Mouse (Mus musculus) cerebellum, adult 11-12 months (tissue): ENCODE results near the gene Grm5.

ENCODE experiments used
- DNase-seq: peaks from one replicate; pipeline ENCODE4 v3.0.0; 2022

Gene Grm5

DNA sequence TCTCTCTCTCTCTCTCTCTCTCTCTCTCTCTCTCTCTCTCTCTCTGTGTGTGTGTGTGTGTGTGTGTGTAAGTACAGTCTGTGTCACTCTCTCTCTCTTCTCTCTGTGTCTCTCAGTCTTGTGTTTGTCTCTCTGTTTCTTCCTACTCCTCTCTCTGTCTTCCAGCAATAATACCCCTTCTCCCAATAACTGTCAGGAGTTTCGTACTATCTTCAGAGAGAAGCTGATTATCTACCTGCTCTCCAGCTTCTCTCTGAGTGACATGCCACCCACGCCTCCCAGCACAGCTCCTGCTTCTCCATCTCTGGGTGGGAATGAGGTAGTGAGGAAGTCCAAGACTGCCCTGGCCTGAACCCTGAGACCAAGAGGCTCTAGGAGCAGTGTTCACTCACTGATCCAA lies at the start of gene Grm5:
Grm5 (plus strand) TSS at position 301 of the 400 bp plus-strand sequence.
- DNase-seq, result no peak

DNA sequence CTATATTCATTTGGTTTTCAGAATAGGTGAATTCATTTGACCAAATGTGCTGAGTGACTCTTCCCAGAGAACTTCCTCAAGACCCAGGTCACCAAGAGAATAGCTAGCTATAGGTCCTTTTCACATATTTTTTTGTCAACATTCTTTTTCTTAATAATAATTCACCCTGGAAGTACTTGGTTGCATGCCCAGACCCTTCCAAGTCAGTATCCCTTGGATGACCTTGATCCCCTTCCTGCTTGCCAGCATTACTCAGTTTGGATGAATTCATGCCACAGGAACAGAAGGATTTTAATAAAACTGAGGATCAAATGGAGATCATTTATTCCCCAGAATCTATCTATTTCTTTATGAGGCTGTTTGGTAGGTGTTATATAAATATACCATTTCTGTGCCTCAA lies 44.9 kb upstream of the Grm5 start:
- no peak for DNase-seq

DNA sequence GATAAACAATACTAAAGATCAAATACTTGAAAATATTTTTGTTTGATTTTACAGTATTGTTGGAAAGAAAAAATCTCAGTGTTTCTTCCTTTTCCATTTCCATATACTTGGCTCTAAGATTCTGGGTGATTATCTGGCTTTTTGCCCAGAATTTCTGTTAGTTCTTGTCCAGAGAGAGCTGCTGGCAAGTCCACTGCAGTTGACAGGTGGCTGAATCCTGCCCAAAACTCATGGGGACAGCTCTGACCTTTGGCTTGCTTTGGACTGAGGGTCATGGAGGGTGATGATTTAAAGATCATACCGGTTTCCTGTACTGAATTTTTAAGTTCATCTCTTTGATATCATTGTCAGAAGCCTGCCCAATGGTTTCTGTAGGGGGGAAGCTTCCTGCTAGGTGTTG lies 18.7 kb upstream of the Grm5 start:
- no peak for DNase-seq

DNA sequence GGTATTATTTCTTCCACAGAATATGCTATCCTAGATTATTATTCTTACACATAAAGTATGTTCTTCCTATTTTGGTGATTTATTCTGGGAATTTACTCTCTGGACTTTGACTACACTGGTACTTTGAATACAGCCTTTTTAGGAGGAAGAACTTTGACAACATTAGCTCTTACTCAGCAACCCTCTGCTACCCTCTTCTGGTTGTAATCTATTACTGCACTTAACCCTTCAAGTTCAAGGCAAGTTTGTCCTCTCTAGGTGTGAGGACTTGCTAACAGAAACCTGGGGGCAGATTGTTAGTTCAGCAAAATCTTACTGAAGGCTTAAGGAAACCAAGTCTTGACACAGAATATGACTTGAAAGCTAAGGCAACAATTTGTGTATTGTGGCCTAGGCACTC lies 17.5 kb upstream of the Grm5 start:
- DNase-seq, result no peak

DNA sequence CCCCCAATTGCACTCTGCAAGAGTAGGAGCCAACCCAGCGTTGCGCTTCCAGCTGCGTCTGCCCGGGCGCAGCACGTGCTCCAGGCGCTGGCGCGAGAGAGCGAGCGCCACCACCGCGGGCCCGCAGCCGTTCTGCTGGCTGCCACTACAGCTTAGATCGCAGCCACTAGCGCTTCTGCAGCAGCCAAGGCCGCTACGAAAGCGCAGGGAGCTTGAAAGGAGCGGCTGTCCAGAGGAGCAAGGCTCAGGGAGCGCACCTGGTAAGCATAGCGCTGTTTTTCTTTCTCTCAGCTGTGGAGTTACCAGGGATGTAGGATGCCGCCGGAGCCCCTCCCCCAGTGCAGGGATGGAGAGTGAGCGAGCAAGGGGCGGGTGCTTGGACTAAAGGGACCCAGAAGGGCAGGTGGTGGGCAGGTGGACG lies 323 bp downstream of the Grm5 start:
- no peak for DNase-seq

DNA sequence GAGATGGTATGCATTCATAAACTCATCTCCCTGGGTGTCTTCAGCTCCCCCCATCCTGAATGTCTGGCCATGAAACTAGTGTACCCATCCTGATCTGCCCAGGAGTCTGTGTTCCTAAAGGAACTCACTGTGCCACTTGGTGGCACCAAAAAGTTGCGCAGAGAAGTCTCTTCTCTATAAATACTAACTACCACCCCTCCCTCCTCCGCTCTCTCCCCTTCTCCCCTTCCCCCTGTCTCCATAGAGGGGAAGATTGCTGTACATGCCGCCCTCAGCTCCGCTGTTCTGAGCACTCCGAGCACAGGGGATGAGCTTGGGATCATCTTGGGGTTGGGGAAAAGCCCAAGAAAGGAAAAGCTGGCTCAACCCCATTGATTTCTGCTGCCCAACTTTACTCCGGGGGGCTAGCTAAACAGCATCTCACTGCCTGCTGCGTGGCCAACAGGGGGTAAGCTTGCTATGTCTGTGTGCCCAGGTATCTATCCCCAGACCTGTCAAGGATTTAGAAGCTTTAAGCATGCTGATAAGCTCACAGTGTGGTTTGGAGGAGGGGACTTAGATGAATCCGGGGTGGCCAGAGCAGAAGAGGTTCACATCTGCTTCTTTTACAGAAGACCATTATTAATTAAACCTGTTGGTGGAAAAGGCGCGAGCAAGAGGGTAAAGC lies 2.4 kb downstream of the Grm5 start:
- DNase-seq, result no peak

DNA sequence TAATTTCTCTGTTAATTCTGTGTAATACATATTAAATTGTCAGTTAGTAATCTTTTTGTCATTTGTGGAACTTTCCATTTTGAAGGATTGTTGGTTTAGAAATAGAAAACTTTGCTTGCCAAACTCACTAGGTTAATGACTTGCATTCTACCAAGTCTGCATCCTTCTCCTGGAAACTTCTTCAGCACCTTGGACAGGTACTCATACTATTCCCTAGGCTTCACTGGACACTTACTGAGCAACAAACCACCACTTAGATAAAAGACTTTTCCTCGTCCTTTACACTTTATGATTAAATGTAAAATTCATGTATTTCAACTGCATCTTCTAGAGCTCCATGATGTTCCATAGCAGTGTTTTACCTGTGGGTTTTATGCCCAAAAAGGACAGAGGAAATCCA lies 4.0 kb downstream of the Grm5 start:
- DNase-seq, result no peak

DNA sequence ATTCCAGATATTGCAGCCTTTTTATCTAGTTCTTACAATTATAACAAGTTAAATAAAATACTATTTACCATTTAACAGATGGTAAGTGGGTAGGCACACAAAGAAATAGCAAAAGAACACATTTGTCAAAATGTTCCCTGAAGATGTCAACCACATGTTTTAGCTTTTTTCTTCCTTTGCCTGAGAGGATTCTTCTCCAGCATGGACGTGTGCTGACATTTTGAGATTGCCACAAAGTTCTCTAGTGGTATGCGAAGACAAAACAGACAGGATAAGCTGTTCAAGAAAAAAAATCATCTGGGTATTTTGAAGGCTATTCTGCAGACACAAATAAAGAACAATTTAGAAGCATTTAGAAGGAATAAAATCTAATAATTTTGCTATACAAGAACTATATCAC lies 42.3 kb downstream of the Grm5 start:
- no peak for DNase-seq

DNA sequence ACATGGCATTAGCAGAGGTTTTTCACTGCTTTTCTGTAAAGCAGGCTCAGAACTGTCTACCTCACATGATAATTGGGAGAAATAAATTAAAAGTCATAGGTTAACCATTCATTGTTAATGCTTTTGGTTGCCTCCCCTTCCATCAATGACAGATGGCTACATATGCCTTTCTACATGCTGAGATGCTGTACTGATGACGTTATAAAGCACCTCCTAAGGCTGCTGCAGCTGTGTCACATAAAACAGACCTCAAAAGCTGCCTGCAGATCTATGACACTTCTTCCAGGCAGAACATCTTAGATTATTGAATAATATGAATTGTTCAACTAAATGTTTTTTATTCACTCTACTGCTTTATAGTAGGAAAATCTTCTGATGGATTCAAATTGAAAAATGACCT lies 51.6 kb downstream of the Grm5 start:
- DNase-seq, result no peak

DNA sequence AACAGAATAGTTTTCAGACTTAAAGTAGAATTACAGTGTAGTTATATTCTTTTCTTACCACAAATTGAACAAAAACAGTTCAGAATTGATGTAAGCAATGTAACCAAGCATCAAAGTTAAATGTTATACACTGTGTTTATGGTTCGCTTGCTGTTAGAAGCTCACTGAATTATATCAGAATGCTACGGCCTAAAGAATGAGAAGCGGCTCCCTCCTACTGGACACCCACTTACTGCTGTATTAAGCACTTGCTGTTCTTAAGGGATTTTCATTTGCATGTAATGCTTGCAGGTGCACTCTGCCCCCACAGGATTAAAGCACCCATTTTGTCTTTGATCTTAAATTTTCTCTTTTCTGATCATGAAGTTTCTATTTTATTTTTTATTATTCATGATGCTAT lies 66.6 kb downstream of the Grm5 start:
- no peak for DNase-seq

DNA sequence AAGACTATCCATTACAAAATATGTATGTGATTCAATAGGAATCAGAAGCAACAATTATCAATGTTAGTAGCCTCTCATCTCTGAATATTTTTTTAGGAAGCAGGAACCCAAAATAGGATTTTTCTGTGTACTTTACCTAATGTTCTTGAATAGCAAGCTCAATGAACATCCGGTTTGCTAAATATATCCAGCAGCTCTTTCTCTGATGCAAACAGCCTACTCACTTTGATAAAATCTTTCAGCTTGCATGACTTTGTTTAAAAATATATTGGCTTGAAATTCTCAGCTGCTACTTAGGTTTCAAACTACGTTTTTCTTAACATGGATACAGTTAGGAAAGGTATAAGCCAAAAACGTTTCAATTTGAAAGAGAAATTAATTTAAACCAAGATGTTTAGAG lies 77.8 kb downstream of the Grm5 start:
- no peak for DNase-seq

DNA sequence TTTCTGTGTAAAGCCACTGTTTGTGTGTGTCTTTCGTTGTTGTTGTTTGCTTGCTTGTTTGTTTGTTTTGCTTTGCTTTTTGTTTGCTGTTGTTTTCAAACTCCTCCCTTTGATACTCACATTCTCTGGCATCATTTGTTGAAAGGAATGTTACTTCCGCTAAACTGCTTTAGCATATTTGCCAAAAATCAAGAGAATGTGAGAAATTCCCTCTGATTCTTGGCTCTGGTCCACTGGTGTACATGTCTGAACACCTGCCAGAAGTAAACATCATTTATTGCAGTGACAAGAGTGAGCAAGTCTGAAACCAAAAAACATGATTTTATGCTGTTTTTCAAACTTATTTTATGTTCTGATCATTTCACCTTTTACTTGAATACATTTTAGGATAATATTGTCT lies 80.1 kb downstream of the Grm5 start:
- no peak for DNase-seq

DNA sequence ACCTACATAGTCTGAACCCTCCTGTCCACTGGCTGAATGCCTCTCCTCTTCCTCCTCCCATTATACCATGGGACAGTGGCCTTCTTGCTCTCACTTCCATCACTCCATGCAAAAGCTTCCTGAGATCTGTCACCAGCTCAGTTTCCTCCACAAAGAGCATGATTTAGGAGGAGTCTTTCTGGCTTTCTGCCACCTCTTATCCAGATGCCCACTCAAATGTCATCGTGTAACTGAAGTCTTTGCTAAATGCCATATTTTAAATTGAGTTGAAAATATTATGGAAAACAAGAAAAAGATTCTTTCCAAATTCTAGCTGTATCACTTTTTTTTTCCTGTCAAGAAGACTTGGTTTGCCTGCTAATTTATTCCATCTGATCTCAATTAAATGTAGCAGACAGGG lies 132.4 kb downstream of the Grm5 start:
- DNase-seq, result no peak

DNA sequence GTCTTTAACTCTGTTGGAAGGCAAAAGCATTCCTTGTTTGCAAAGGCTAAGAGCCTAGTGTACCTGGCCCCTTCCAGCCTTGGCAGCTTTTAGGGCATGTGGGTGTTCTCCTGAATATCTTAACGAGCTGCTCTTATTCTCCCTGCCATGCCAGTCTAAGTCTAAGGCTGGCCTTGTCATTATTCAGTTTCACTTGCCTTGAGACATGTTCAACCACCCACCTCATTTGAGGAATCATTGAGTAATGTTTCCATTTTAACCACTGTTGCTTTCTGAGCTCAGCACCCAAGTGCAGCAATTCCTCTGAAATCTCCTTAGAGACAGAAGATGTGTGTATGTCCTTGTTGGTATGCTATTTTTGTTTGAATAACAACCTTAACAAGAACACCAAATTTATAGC lies 134.7 kb downstream of the Grm5 start:
- DNase-seq, result no peak

DNA sequence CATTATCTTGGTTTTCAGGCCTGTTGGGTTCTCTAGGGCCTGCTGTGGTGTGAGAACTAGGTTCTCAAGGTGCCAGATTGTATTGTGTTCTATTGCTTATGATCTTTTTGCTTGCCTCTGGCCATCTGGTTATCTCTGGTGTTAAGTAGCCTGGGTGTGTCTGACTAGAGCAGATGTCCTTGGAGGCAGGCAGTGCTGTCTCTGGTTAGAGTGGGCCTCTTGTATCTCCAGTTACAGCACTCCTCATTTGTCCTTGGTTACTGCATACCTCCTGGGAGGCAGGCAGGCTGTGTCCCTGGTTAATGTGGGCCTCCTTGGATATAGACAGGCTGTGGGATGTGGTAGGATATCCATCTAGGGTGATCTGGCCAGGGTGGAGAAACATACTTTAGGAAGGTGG lies 150.5 kb downstream of the Grm5 start:
- DNase-seq, result no peak

DNA sequence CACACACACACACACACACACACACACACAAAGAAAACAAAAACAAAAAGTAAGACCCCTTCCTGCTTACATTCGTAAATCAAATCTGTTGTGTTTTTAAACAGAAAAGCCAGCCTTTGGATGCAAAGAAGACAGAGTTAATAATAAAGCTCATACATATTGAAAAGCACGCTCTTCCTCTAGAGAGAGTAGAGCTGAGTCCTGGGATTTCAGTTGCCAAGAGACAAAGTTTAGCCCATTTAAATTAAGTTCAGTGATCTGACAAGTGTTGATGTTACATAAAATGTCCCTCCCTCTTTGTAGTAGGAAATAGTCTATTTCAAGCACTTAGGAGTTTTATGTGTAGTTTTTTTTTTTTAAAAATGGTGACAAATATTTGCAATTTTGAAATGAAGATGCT lies 178.0 kb downstream of the Grm5 start:
- no peak for DNase-seq

DNA sequence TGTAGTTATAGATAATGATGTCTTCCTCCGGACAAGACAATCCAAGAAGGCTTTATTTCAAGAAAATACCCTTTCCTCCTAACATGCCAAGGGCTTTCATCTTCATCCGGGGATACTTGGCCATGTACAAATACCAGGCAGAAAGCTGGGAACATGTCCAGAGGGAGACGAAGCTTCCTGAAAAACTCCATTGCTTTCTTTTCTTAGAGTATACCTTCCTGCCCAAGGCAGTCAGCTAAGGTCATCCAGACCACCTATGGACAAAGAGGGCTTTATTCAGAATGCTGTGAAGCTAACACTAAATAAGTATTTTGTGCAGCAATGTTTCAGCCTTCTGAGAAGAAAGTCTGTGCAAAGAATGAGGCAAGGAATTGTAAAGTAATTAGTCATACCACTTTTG lies 178.4 kb downstream of the Grm5 start:
- DNase-seq, result no peak

DNA sequence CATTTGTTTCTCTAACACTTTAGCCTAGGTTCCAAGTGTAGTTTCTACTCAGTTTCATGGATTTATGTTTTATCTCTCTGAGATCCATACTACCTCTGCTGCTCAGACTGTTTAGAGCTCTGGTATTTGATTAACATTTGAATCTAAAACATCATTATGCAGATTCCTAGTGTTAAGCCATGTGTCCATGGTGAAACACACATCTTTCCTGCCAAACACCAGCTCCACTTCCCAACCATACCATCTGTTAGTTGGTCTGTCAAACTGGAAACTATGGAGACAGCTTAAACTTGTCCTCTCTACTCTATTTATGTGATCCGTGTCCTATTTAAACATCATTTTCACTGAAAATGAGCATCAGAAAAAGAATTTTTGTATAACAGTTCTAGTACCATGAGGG lies 203.6 kb downstream of the Grm5 start:
- DNase-seq, result no peak

DNA sequence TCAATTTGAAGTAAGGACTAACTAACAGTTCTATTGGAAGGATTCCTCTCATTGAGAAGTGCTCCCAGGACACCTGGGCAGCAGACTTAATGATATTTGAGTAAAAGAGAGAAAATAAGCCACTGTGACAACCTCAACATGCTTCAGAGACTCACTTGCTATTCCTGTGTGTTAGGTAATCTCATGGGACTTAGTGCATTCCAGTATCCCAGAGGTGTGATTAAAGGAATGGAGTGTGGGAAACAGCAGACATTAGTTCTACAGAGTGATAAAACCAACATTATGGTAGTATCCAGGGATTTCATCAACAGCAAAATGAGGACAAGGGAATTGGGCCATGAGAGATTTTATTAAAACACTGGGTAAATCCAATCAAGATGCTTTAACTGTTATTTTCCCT lies 205.0 kb downstream of the Grm5 start:
- DNase-seq, result no peak

DNA sequence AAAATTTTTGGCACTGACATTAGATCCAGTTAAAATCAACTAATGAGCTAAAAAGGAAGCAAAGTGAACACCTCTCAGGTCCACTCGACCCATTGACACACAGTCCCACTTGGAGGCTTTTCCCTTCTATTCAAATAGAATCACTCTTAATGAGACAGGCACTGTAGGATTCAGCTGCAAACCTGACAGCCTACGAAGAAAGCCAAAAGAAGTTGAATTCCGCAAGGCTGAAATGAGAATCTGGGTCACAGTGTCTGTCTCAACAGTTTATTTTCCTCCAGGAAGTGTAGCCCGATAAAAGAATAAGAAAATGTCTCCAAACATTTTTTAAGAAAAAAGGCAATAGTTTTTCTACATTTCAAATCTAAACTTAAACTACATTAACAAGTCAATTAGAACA lies 209.9 kb downstream of the Grm5 start:
- DNase-seq, result no peak

DNA sequence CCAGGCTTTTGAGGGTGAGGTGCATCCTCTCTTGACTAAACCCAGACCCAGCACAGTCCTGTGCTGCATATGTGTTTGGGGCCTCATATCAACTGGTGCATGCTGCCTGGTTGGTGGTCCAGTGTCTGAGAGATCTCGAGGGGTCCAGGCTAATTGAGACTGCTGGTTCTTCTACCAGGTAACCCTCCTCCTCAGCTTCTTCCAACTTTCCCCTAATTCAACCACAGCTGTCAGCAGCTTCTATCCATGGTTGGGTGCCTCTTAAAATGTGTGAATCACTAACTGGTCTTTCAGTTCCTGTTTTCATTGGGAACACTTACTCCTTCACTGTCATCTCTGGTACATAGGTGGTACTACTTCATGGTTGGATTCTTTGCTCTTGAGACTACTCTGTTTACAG lies 240.9 kb downstream of the Grm5 start:
- no peak for DNase-seq

DNA sequence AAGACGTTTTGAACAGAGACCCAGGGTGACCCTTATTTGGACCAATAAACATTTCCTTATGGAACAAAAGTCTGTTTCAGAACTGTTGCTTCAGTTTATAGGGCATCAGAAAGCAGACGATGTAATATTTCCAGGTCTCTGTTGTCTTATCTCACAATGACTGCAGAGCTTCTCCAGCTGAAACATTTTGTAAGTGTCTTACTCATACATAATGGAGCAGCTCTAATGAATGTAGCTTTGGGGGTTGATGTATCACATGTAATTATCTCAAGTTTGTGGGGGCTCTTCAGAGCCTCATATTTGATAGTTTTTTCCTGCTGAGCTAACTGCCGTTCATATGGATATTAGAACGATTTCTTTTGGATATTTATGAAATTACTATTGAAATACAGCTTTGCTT lies 250.7 kb downstream of the Grm5 start:
- no peak for DNase-seq

DNA sequence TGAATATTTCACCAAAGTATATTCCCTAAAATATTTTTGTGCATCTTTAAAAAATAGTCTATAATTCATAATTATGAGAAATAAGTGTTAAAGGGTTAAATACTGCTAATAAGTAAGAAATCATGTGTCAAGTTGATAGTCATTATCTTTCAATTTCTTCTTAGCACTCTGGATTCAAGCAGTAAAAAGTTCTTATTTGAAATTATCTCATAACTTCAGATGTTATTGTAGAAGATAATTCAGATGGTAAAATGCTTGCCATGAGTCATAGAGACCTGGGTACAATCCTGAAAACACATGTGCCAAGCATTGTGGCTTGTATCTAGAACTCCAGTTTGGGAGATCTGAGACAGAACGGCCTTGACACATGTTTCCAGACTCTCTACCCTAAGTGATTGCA lies 254.6 kb downstream of the Grm5 start:
- no peak for DNase-seq

DNA sequence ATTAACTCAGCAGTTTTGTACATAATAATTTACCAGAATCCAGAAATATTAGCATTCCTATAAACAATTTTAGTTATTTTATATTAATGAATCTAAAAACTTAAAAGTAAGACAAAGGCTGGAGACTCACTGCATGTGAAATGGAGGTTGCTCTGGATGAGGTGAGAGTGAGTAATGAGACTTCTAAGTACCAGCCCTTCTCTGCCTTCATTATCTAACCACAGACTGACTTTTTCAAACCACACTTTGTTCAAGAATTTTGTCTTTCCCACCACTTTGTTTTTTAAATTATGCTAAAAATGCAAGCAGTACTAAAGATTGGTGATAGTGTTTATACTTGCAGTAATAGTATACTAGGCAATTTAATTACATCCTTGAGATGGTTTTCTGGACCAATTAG lies 259.5 kb downstream of the Grm5 start:
- no peak for DNase-seq

DNA sequence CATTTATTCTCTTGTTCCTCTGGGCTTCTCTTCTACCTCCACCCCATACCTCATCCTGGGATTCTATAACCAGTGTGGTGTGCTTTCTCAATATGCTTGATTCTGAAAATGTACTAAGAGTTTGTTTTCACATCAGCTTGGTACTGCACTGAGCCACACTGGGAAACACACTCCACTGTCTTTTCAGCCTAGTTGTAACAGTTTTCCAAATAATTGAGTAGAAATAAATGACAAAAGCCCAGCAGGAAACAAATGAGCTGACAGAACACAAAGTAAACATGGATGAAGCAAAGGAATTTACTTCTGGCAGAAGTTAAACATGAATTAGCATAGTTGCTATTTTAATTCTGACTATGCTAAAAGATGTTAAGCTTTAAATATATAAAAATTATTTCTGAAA lies 262.1 kb downstream of the Grm5 start:
- DNase-seq, result no peak

DNA sequence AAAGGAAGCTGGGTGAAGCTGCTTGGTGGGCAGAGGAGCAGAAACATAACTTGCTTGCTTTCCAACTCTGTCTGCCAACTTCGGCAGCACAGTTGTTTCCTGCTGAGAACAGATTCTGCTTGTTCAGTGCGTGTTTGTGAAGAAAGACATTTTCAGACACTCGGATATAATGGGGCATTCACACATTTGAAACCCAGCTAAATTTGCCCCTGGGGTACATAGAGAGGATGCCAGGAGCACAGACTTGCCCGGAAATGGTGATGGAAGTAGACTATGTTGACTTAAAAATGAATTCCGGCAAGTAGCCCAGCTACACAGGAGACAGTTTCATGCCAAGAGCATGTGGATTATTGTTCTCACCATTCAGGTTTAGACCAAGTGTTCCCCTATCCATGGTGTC lies 342.0 kb downstream of the Grm5 start:
- peak; percentile 18 for DNase-seq
